Mouse (Mus musculus) thymus, adult 2 months (tissue): Measurements from ENCODE around the gene Ephb2. TPM values are rescaled to one million over a fixed set of nuclear protein-coding genes. Genes with fewer than 3 reads are reported as not detected.

ENCODE experiments used
- DNase-seq: peaks from one replicate; pipeline ENCODE4 v3.0.0; 2021
- H3K27ac ChIP-seq: fragments of 200-500 bp; 2 replicates; pipeline ENCODE4 v1.5.1; 2012; ENCODE audit warnings: low read length, control low read depth; ENCODE audit not compliant: control insufficient read depth, insufficient read depth
- H3K27me3 ChIP-seq: fragments of 200-500 bp; 2 replicates; pipeline ENCODE4 v1.6.1; 2012; ENCODE audit warnings: mild to moderate bottlenecking, low read length, moderate library complexity, mixed read lengths; ENCODE audit not compliant: control insufficient read depth, insufficient read depth
- H3K36me3 ChIP-seq: fragments of 200-500 bp; 2 replicates; pipeline ENCODE4 v1.6.1; 2012; ENCODE audit warnings: mild to moderate bottlenecking, low read length, moderate library complexity; ENCODE audit not compliant: control insufficient read depth, insufficient read depth
- H3K4me1 ChIP-seq: fragments of 200-500 bp; replicated peaks from 2 replicates; pipeline ENCODE4 v1.6.1; 2012; ENCODE audit warnings: low read length; ENCODE audit not compliant: control insufficient read depth, insufficient read depth
- H3K4me3 ChIP-seq: fragments of 200-500 bp; 2 replicates; pipeline ENCODE4 v1.5.1; 2012; ENCODE audit warnings: mild to moderate bottlenecking, low read length, control low read depth, moderate library complexity; ENCODE audit not compliant: control insufficient read depth, insufficient read depth
- CTCF ChIP-seq: fragments of 200-500 bp; IDR thresholded peaks from 2 replicates; pipeline ENCODE4 v1.5.1; 2012; ENCODE audit warnings: mild to moderate bottlenecking, control low read depth, low read length, moderate library complexity, borderline replicate concordance; ENCODE audit not compliant: control insufficient read depth, poor library complexity, insufficient read depth; ENCODE audit errors: extremely low read depth
- POLR2A ChIP-seq: fragments of 200-500 bp; IDR thresholded peaks from 2 replicates; pipeline ENCODE4 v1.6.1; 2012; ENCODE audit warnings: mild to moderate bottlenecking, low read length, control low read depth, moderate library complexity; ENCODE audit not compliant: control insufficient read depth, poor library complexity, insufficient read depth; ENCODE audit errors: extremely low read depth
- WGBS: fragments of 180-500 bp; shearing (Covaris S2); methylation state at CpG from one replicate; pipeline ENCODE4 v1.1.7; 2018; 5-methylcytosine and 5-hydroxymethylcytosine counted together
- polyA plus RNA-seq: library from polyadenylated mRNA; depleted of rRNA; stranded (reverse); fragments of >200 nt; gene quantifications from 2 replicates; pipeline ENCODE4 v1.2.3, GENCODE M21; 2012

The Ephb2 gene
- polyA plus RNA-seq, 1 experiment: 15.4 TPM

DNA sequence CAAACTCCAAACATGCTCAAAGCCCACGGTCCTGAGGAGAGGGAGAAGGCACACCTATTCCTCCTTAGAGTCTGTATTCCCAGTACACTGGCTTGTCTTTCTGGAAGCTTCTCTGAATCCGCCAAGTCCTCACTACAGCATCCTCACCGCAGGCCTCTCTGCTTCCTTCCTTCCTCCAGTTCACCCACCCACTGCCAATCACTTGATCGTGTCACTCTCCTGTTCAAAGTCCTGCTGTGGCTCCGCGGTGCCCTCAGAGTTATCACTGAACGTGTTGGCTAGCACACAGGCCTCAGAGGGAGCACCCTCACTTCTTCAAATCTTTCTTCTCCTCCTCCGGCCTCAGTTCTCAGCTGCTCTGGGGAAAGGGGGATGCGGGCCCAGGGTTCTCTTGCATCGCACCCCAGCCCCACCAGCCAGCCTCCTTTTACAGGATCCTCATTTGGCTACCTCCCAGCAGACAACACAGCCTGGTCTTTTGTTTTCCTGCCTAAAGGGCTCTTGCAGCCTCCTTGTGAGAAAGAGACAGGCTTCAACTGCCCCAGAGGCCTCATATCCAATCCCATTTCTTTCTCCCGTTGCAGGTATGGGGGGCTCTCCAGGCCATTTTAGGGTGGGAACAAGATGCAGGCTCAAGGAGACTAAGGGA, 102.4 kb downstream of the Ephb2 start:
- no peaks in the 10 kb centered on the region for H3K27me3 ChIP-seq
- WGBS: 22% methylated on average over 11 of the region's 11 CpGs
- DNase-seq: no peak
- no peak overlapping the region for H3K4me3 ChIP-seq
- H3K36me3 ChIP-seq: no peaks in the 10 kb centered on the region
- H3K4me1 ChIP-seq: no peaks in the 10 kb centered on the region
- TF ChIP-seq CTCF (no peak), POLR2A (no peak)
- no peak overlapping the region for H3K27ac ChIP-seq

GRCm38 (mm10) chr4:136732536-136733121, 103.2 kb downstream of the Ephb2 start:
- no peaks in the 10 kb centered on the region for H3K4me1 ChIP-seq
- no peak overlapping the region for H3K4me3 ChIP-seq
- DNase-seq: no peak
- TF ChIP-seq POLR2A (no peak), CTCF (no peak)
- H3K27me3 ChIP-seq: no peaks in the 10 kb centered on the region
- WGBS: 91% methylated on average over 7 of the region's 7 CpGs
- H3K27ac ChIP-seq: no peak overlapping the region
- H3K36me3 ChIP-seq: no peaks in the 10 kb centered on the region

DNA sequence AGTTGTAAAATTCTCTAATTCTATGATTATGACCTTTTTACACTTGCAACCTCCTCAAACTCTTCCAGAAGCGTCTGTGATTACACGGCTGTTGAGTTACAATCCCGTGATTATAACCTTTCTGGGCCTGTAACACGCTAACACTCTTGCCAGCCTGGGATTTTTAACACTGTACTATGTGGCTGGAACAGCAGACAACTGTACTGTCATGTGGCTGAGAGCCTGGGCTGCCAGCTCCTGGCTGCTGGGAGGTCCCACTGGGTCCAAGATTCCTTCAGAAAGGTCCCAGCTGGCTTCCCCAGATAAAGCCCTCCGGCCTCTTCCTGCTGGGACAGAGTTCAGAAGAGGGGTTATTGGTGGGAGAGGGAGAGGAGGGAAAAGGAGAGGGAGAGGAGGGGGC, 104.0 kb downstream of the Ephb2 start:
- Histone ChIP-seq H3K36me3 (no peaks in the 10 kb centered on the region), H3K4me3 (no peak overlapping the region), H3K27ac (no peak overlapping the region), H3K27me3 (no peaks in the 10 kb centered on the region), H3K4me1 (no peaks in the 10 kb centered on the region)
- no peak for TF ChIP-seq CTCF
- no peak for TF ChIP-seq POLR2A
- 95% methylated on average over 5 of the region's 5 CpGs for WGBS
- DNase-seq: no peak

DNA sequence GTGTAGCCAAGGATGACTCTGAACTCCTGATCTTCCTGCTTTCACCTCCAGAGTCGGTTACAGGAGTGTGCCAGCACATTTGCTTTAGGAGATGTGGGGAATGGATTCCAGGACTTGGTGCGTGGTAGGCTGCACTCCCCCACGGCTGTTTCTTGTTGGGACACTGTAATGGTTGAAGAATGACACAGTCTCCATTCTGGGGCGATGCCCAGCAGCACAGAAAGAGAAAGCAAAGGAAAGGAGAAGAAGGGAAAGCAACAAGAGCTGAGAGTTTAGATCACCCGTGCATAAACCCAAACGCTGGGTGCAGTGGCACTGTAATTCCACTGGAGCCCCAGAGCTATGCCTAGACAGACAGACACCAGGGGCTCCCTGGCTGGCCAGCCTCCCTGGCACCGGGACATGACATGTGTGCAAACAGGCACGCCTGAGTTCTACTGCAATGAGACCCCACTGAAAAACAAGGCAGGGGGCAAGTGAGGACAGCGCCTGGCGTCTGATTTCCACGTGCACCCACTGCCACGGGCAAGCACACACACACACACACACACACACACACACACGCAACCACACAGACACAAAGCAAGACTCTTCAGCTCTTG, 104.7 kb downstream of the Ephb2 start:
- WGBS: 93% methylated on average over 13 of the region's 13 CpGs
- DNase-seq: no peak
- Histone ChIP-seq H3K27ac (no peak overlapping the region), H3K4me3 (no peak overlapping the region), H3K27me3 (no peaks in the 10 kb centered on the region), H3K4me1 (no peaks in the 10 kb centered on the region), H3K36me3 (no peaks in the 10 kb centered on the region)
- TF ChIP-seq POLR2A (no peak), CTCF (no peak)

DNA sequence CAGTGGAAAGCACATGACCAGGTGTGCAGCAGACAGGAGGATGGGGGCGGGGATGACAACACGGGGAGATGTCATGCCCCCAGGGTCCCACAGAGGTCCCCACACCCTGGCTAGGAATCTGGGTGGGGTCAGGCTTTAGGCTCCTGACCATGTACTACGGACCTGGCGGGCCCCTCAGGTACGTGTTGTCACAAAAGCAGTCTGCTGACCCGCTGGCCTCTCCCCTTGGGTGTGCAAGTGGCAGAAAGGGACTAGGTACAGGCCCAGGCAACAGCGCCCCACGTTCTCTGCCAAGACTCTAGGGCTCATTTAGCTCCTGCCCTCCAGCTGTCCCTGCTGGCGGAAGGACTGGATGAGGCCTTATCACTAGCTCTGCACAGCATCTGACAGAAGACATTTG, 105.3 kb downstream of the Ephb2 start:
- H3K4me3 ChIP-seq: no peak overlapping the region
- H3K4me1 ChIP-seq: no peaks in the 10 kb centered on the region
- H3K36me3 ChIP-seq: no peaks in the 10 kb centered on the region
- TF ChIP-seq CTCF (no peak), POLR2A (no peak)
- no peak overlapping the region for H3K27ac ChIP-seq
- 94% methylated on average over 9 of the region's 9 CpGs for WGBS
- DNase-seq: no peak
- H3K27me3 ChIP-seq: no peaks in the 10 kb centered on the region

- no peak overlapping the region for H3K27ac ChIP-seq
- H3K4me1 ChIP-seq: no peaks in the 10 kb centered on the region
- H3K27me3 ChIP-seq: no peaks in the 10 kb centered on the region
- no peak overlapping the region for H3K4me3 ChIP-seq
- TF ChIP-seq POLR2A (no peak), CTCF (no peak)
- H3K36me3 ChIP-seq: no peaks in the 10 kb centered on the region
- no peak for DNase-seq
- WGBS: 97% methylated on average over 2 of the region's 2 CpGs
These were observed 106.2 kb downstream of the Ephb2 start for GRCm38 (mm10) chr4:136729574-136729973.
